Mouse (Mus musculus) T-helper 1 cell (primary cell): ENCODE measurements around the gene Clp1.

Experiments used
- in situ Hi-C: fragments of 300-600 bp; cut with MboI, MseI; formaldehyde crosslinking; loops from one replicate; pipeline ENCODE4 v1.15.1; 2025; ENCODE audit warnings: high pct_unique_total_duplicates

Clp1 gene

DNA sequence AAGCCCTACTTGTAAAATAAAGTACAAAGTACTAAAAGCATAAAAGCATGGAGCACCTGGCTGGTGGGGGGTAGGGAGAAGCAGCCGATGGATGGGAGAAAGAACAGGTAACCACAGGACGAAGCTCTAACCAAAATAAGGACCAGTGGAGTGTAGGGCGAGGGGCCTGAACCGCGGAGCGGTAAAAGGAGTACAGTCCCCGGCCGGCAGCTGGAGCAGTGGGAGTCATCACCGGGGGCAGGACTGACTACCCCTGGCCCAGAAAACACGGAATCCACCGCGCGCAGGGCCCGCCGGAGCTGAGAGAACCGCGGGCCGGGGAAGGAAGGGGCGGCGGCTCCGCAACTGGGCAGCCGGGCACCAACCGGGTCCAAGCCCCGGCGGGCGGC, 12.7 kb downstream of the Clp1 start:
- in situ Hi-C loops, result loop anchor here (5.0 kb wide), 1 partner anchor 37 kb away; the partner anchor contains the start of genes Gm28635, Med19 and Tmx2

DNA sequence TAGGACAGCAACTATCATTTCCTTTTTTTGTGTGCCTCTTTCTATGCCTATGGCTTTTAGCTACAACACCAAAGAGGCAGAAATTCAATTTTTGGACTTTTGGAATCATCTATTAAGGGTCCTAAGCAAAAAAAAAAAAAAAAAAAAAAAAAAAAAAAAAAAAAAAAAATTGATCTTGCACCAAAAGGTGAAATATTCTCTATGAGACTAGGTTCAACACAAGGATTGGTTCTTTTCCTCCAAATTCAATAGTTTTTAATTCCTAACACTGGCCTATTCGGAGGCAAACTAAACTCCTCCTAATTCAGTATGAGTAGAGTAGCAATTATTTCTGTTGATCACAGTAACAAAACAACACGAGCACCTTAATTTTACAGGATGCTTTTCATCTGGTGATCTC, 15.3 kb downstream of the Clp1 start:
- in situ Hi-C loops, result loop anchor here (5.0 kb wide), 1 partner anchor 35 kb away; the partner anchor contains the start of genes Gm28635, Med19 and Tmx2

DNA sequence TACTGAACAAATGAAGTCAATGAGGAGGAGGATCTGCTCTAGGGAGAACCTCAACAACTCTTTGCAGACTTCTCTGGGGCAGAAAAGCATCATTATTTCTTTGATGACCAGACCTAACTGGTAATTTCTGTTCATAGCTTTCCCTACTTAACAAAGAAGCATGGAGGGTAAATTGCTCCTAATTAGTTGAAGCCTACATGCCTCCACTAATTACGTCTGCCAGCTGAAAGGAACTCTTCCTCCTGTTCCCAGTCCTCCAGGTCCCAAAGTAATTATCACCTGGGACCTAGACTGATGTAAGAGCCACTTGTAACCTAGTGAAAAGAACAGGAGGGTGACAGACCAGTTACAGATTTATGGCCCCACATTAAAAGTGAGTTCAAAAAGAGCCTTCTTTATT, 19.6 kb downstream of the Clp1 start:
- in situ Hi-C loops, result no loop called here

DNA sequence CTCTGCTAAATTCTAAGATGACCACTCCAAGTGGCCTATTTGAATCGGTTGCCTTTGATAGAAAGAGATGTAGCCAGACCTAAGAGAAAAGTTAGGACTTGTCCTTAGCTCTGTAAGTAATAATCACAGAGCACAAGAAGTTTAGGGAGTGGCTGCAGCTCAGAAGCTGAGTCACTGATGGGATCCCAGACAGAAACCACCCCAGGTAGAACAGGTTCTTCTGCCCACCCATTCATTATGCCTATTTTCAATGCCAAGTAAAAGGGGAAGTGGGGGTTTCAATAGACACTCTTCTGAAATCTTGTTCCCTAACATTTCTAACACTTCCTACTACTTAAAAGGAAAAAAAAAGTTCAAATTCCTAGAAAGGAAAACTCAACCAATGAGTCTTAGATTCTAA, 21.9 kb downstream of the Clp1 start:
- in situ Hi-C loops, result no loop called here

DNA sequence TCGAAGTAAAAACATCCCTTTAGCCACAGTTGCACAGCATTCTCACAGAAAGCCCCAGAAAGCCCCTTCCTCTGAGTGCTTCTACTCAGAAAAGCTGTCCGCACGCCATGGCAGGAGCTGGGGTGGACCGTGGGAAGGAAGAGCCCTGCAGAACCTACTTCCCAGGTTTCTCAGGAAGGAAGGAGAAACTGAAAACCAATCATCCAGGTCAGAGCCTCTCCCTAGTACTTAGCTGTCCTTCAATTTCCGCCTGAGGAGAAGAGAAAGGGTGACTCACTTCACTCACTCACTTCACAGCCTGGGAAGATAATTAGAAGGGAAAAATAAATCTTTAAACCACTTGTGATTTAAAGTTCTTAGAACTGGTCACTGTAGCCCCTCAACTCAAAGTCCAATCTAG, 22.8 kb downstream of the Clp1 start:
- in situ Hi-C loops, result no loop called here

DNA sequence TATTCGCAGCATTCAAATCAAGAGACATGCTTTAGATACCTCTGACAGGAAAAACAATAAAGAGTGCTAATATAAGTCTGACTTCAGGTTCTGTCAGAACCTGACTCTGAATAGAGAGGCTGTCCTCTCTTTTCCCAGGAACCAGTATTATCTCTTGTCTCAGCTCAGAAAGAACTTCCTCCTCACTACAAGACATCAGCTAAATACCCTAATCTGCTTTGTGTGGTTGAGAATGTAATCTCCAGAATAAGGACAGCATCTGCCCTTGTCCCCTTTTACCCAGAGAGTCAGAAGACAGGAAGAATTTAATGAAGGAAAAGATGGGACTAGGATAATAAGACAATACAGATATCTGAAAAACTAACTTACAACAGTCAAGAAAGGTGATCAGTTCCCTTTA, 23.7 kb downstream of the Clp1 start:
- in situ Hi-C loops, result no loop called here

DNA sequence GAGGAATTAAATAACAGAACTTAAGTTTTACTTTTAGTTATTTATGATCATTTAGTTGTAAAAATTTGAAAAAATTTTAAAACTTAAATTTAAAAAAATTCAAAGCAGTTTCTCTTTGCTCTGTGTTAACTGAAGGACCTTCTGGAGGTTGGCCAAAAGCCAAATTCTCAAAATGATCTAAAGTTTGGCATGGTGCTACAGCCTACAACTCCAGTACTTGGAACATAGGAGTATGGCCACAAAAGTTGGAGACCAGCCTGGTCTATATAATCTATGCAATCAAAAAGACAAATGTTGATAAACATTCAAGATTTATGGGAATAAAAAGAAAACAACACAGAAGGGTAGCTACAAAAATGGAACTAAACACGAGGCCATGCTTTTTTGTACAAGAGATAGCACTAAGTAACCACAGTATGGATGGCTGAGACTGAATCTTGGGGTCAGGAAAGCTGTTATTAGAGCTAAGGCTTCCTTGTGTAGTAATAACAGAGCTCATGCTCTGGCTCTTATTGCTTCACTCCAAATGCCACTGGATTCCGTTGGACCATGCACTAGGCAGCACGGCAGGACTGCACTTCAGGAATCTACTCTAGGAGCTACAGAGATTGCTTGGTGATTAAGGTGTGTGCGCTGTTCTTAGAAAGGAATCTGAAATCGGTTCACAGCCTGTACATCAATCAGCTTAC, 32.0 kb downstream of the Clp1 start:
- in situ Hi-C loops, result loop anchor here (25.0 kb wide), 1 partner anchor 1033 kb away; no protein-coding TSS in a partner anchor

DNA sequence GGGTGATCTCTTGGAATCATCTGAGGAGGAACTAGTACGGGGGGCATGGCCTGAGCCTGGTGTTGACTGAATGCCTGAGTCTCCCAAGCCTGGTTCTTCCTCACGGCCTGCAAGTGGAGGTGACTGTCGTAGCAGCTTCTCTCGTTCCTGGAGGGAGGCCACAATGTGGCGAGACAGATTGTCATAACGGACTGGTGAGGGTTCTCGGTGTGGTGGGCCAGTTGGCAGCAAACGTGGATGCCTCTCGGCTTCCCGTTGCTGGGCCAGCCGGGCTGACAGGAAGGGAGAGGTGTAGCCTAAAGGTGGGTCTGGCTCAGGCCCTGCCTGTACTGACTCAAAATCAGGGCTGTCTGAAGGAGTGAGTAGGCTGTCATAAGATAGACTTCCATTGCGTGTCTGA, 37.1 kb downstream of the Clp1 start:
- in situ Hi-C loops, result loop anchor here (25.0 kb wide), 1 partner anchor 1028 kb away; no protein-coding TSS in a partner anchor

DNA sequence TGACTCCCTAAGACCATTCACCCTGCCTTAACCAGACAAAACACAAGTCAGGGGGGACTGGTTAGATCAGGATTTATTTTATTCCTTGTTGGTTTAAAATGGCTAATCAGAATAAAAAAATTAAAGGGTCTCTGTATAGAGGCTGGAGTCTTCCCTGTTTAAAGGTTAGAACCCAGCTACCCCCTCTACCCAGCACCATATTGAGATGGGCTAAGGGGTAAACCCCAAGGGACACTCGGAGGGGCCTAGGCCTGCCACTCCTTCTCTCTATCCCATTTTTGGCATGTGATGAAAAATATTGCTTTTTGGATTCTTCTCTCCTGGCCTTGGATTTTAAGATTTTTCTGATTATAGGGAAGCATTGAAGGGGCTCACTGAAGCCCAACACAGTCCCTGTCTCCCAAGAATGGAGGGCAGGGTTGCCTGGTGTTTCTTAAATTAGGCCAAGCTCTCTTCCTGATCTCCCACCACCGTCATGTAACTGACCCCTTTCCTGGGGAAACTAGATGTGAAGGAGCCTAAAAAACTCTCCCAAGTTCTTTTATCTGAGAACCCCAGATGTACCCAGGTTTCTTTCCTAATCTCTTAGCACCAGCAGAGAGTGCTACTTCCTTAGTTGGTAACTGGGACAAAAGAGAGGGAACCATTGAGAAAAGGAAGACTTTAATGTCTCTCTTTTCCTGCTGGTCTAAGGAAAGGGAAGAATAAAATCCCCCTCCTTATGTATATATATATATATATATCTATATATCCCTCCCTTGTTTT, 38.9 kb downstream of the Clp1 start:
- in situ Hi-C loops, result loop anchor here (25.0 kb wide), 1 partner anchor 1026 kb away; no protein-coding TSS in a partner anchor

DNA sequence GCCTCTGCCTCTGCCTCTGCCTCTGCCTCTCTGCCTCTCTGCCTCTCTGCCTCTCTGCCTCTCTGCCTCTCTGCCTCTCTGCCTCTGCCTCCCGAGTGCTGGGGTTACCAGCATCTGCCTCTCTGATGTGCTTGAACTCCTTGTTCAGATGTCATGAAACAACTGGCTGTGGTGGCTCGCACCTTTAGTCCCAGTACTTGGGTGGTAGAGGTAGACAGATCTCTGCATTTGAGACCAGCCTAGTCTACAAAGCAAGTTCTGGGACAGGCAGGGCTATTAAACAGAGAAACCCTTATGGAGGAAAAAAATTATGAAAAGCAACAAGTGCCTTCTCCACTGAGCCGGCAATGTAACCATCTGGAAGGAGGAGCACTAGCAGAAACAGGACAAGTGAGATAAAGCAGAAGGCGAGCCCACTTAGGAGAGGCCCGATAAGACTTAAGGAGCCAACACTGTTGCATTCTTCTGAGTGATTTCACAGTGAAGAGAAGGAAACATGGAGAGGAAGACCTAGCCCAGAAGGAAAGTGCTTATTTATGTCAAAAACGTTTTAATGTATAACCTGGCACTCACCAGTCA, 44.5 kb downstream of the Clp1 start:
- in situ Hi-C loops, result loop anchor here (25.0 kb wide), 1 partner anchor 1020 kb away; no protein-coding TSS in a partner anchor

DNA sequence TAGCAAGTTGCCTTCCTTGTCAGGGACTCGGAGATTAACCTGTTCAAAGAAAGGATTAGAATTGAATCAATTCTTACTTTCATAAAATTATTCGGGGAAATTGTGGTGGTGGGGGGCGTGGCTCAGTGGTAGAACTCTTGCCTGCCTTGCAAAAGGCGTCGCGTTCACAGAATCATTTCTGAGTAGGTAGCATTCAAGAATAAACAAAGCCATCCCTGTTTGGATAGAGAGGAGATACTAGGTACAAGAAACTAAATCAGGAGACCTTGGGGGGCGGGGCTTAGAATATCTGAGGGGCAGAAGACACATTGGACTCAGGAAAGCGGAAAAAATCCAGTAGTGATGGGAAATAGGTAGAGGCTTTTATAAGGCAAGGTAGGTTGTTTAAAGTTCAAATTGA, 48.1 kb downstream of the Clp1 start, which contains the start of gene Tmx2:
Tmx2 (minus strand) TSS at position 125 of the 400 bp plus-strand sequence.
- in situ Hi-C loops, result loop anchor here (5.0 to 25.0 kb wide), 2 partner anchors 33 to 1017 kb away; no protein-coding TSS in a partner anchor

DNA sequence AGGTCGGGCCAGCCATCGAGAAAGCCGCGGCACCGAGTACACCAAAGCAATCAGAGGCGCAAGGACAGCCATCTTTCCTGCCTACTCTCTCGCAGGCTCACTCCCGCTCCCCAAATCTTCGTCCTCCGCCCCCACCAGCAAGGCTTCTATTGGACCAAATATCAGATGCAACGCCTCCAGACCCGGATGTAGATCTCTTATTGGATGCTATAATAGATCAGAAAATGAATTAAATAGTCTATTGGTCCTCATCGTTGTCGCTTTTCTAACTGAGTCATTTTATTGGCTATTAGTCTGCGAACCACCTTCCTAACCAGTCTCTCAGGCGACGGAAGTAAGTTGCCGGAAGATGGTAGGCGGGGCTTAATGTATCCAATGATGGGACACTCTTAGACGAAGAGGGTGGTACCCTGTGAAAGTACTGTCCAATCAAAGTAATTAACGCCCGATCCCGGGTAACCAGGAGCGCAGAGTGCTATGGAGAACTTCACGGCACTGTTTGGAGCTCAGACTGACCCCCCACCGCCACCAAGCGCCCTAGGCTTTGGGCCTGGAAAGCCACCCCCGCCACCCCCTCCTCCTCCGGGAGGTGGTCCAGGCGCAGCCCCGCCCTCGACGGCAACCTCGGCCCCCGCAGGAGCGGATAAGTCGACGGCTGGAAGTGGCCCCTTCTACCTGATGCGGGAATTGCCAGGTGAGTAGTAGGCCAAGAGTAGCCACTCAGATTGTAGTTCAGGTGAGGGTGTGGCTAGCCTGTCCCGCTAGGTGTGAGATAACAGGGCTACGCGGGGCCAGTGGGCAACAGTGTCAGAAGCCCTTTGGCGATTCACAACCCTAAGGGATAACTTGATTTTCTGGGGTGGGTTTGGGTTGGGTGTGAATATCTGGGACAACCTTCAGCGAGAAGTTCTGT, 48.9 kb downstream of the Clp1 start, which contains the start of the genes Gm28635 and Med19:
Gm28635 (minus strand) TSS at position 74 of the 913 bp plus-strand sequence.
Med19 (plus strand) TSS at position 435 of the 913 bp plus-strand sequence.
- in situ Hi-C loops, result loop anchor here (5.0 to 25.0 kb wide), 2 partner anchors 34 to 1016 kb away; no protein-coding TSS in a partner anchor

DNA sequence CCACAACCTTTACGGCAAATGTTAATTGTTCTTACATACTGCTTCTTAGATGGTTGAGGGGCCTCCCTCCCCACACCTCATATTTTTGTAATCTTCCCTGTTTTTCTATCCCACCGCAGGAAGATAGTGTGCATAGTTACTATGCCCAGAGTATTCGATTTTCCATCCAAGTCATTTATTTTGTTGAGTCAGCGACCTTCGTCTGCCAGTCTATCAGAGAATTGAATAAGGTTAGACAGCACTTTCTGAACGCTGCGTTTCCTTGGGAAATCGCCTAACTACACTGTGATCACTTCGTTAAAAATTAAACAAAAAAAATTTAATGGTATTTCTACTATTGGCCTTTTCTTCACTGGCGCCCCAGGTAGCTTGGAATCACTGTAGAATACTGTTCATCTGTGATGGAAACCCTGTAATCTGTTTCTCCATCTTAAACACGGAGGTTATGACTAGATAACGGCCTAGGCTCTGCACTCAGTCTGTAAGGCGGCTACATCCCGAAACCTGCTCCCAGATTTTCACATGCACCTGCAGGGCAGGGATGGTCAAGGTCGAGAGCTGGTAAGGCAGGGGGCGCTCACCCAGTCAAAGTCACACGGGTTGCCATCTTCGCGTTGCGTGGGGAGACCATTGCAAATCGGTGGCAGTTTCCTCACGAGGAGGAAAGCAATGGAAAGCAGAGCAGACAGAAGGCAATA, 49.7 kb downstream of the Clp1 start:
- in situ Hi-C loops, result loop anchor here (5.0 to 25.0 kb wide), 2 partner anchors 35 to 1015 kb away; no protein-coding TSS in a partner anchor
